Mouse (Mus musculus): ENCODE measurements around the gene Tmem260. TPM values are rescaled to one million over a fixed set of nuclear protein-coding genes. Genes with fewer than 3 reads are reported as not detected.

Gene Tmem260
- polyA plus RNA-seq, 2 experiments from 2014 or later = 8.2 to 12.2 TPM

GRCm38 (mm10) chr14:48481591-48481990 lies 35.7 kb downstream of the Tmem260 start:
- ATAC-seq = no peak

GRCm38 (mm10) chr14:48482762-48483161 lies 36.8 kb downstream of the Tmem260 start:
- ATAC-seq = no peak

GRCm38 (mm10) chr14:48493896-48494295 lies 48.0 kb downstream of the Tmem260 start:
- ATAC-seq = no peak

- ATAC-seq = no peak
Observed at GRCm38 (mm10) chr14:48502573-48502972, 56.6 kb downstream of the Tmem260 start.

- ATAC-seq = no peak
Observed at GRCm38 (mm10) chr14:48503691-48504565, 58.0 kb downstream of the Tmem260 start.

GRCm38 (mm10) chr14:48504566-48504950 lies 58.6 kb downstream of the Tmem260 start:
- ATAC-seq = no peak

GRCm38 (mm10) chr14:48505606-48506005 lies 59.7 kb downstream of the Tmem260 start:
- ATAC-seq = no peak

- no peak for ATAC-seq
Observed at GRCm38 (mm10) chr14:48507376-48507775, 61.5 kb downstream of the Tmem260 start.

- ATAC-seq = no peak
Observed at GRCm38 (mm10) chr14:48509131-48509530, 63.2 kb downstream of the Tmem260 start.

GRCm38 (mm10) chr14:48513098-48513823 lies 67.3 kb downstream of the Tmem260 start:
- ATAC-seq = no peak

- no peak for ATAC-seq
Observed at GRCm38 (mm10) chr14:48513824-48514493, 68.0 kb downstream of the Tmem260 start.

- no peak for ATAC-seq
Observed at GRCm38 (mm10) chr14:48514620-48515019, 68.7 kb downstream of the Tmem260 start.

GRCm38 (mm10) chr14:48515538-48515937 lies 69.6 kb downstream of the Tmem260 start:
- ATAC-seq = no peak

GRCm38 (mm10) chr14:48523361-48523760 lies 77.4 kb downstream of the Tmem260 start:
- ATAC-seq = no peak

- no peak for ATAC-seq
Observed at GRCm38 (mm10) chr14:48524135-48524534, 78.2 kb downstream of the Tmem260 start.

GRCm38 (mm10) chr14:48525055-48525454 lies 79.1 kb downstream of the Tmem260 start:
- no peak for ATAC-seq

- no peak for ATAC-seq
Observed at GRCm38 (mm10) chr14:48530629-48531028, 84.7 kb downstream of the Tmem260 start.

GRCm38 (mm10) chr14:48537795-48538766 lies 92.2 kb downstream of the Tmem260 start:
- no peak for ATAC-seq

GRCm38 (mm10) chr14:48545166-48545565 lies 99.2 kb downstream of the Tmem260 start:
- ATAC-seq = no peak

GRCm38 (mm10) chr14:48546009-48546408 lies 100.1 kb downstream of the Tmem260 start:
- ATAC-seq = no peak

GRCm38 (mm10) chr14:48549703-48550102 lies 103.8 kb downstream of the Tmem260 start:
- ATAC-seq = no peak

- ATAC-seq = no peak
Observed at GRCm38 (mm10) chr14:48553216-48553615, 107.3 kb downstream of the Tmem260 start.
